Mouse (Mus musculus): ENCODE data around the gene Hpcal1. TPM values are rescaled to one million over a fixed set of nuclear protein-coding genes. Genes with fewer than 3 reads are reported as not detected.

Hpcal1 gene
- polyA plus RNA-seq, 1 experiment from 2014 or later = 16.0 TPM

- no peak overlapping the region for H3K27ac ChIP-seq
- H3K4me1 ChIP-seq (replicated peaks) = no peaks in the 10 kb centered on the region
- H3K36me3 ChIP-seq = no peaks in the 10 kb centered on the region
- no peak for DNase-seq
- H3K4me3 ChIP-seq (replicated peaks) = no peak overlapping the region
- no peak for ATAC-seq (ENCODE audit: low read depth)
- no peaks in the 10 kb centered on the region for H3K9me3 ChIP-seq (replicated peaks)
- H3K9ac ChIP-seq = no peak overlapping the region
- 67% methylated on average over 9 of the region's 9 CpGs for WGBS (ENCODE audit: insufficient replicate concordance)
- H3K4me2 ChIP-seq = no peak overlapping the region
- no peaks in the 10 kb centered on the region for H3K27me3 ChIP-seq
Observed at GRCm38 (mm10) chr12:17663991-17664635, 26.5 kb upstream of the Hpcal1 start.

DNA sequence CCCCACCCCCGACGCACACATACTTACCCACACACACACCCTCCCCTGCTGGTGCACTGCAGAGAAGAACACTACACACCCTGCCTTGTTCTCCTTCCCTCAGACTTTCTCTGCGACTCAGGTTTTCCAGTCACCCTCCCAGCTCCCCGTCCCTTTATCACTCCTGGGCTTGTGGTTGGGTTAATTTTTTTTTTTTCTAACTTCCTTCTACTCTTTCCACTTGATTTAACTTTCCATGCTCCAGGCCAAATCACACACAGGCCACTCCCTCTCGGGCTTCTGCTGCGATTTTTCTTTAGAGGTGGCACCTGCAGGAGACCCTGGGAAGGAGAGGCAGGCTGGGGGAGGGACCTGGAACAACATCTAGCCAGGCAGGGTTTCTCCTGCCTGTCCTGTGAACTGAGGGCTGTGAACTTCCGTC lies 24.7 kb upstream of the Hpcal1 start:
- ATAC-seq (ENCODE audit: low read depth) = no peak
- no peaks in the 10 kb centered on the region for H3K9me3 ChIP-seq (replicated peaks)
- H3K27ac ChIP-seq = no peak overlapping the region
- H3K4me3 ChIP-seq (replicated peaks) = no peak overlapping the region
- H3K27me3 ChIP-seq = no peaks in the 10 kb centered on the region
- no peaks in the 10 kb centered on the region for H3K4me1 ChIP-seq (replicated peaks)
- no peak for DNase-seq
- WGBS (ENCODE audit: insufficient replicate concordance) = 43% methylated on average over 7 of the region's 7 CpGs
- H3K4me2 ChIP-seq = no peak overlapping the region
- H3K36me3 ChIP-seq = no peaks in the 10 kb centered on the region
- H3K9ac ChIP-seq = no peak overlapping the region

GRCm38 (mm10) chr12:17666616-17667015 lies 24.0 kb upstream of the Hpcal1 start:
- Histone ChIP-seq H3K4me3 (replicated peaks) (no peak overlapping the region), H3K4me1 (replicated peaks) (no peaks in the 10 kb centered on the region), H3K9me3 (replicated peaks) (no peaks in the 10 kb centered on the region), H3K9ac (no peak overlapping the region), H3K4me2 (no peak overlapping the region), H3K27ac (no peak overlapping the region), H3K36me3 (no peaks in the 10 kb centered on the region), H3K27me3 (no peaks in the 10 kb centered on the region)
- no peak for ATAC-seq (ENCODE audit: low read depth)
- no peak for DNase-seq
- WGBS (ENCODE audit: insufficient replicate concordance) = 60% methylated on average over 2 of the region's 2 CpGs

DNA sequence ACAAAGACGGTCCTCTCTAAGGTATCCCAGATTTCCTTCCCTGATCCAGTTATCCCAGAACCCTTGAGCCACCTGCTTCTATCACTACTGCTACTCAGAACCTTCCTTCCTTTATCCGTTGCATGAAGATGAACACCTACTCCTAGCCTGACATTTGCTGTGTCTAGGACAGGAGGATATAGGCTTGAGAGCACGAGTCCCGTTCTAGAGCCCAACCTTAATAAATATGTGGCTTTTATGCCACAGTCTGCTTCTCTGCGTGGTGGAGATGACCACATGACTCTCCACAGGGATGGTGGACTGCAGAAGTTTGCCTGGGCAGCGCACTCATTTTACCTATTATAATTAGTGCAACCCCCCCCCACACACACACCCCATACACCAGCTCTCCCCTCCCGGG lies 16.9 kb upstream of the Hpcal1 start:
- no peaks in the 10 kb centered on the region for H3K9me3 ChIP-seq (replicated peaks)
- H3K27me3 ChIP-seq = no peaks in the 10 kb centered on the region
- DNase-seq = no peak

DNA sequence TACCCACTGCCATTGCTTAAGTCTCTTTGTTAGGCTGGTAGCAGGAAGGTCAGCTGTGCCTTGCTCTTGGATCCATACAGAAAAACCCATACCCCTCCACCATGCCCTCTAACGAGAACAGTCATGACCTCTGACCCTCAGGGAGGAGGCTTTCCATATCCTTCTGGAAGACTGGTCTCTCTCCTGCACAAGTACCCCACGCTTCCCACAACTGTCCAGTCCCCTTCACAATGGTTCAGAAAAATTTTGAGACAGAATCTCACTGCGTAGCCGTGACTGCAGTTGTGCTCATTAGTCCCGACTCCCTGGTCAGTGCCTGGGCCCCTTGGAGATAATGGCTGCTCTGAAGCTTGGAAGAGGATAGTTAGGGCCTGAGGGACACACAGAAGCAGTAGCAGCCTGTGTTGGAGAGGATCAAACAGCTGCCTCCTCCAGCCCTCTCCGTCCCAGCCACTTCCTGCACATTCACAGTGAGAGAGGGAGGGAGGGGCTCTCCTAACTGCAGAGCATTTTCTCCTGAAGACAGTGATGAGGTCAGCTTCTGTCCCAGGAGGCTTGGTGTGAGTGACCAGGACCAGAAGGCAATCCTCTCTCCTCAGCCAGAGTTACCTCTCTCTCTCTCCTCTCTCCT lies 16.4 kb upstream of the Hpcal1 start:
- ATAC-seq (ENCODE audit: low read depth) (0 out of 2 replicates have a peak, but pooled peaks have one; percentile 18), DNase-seq (no peak)
- Histone ChIP-seq H3K27ac (no peak overlapping the region), H3K4me1 (replicated peaks) (no peaks in the 10 kb centered on the region), H3K4me3 (replicated peaks) (no peak overlapping the region), H3K27me3 (no peaks in the 10 kb centered on the region), H3K9ac (no peak overlapping the region), H3K36me3 (no peaks in the 10 kb centered on the region), H3K4me2 (no peak overlapping the region), H3K9me3 (replicated peaks) (no peaks in the 10 kb centered on the region)
- WGBS (ENCODE audit: insufficient replicate concordance) = 49% methylated on average over 6 of the region's 6 CpGs

More for the DNA sequence above, 16.9 kb upstream of the Hpcal1 start:
- ATAC-seq (ENCODE audit: low read depth) = no peak
- Histone ChIP-seq H3K36me3 (no peaks in the 10 kb centered on the region), H3K4me2 (no peak overlapping the region), H3K4me1 (replicated peaks) (no peaks in the 10 kb centered on the region), H3K4me3 (replicated peaks) (no peak overlapping the region), H3K9ac (no peak overlapping the region), H3K27ac (no peak overlapping the region)
- 45% methylated on average over 7 of the region's 7 CpGs for WGBS (ENCODE audit: insufficient replicate concordance)

GRCm38 (mm10) chr12:17677743-17678142 lies 12.9 kb upstream of the Hpcal1 start:
- DNase-seq (no peak), ATAC-seq (ENCODE audit: low read depth) (no peak)
- Histone ChIP-seq H3K4me3 (replicated peaks) (no peak overlapping the region), H3K4me2 (no peak overlapping the region), H3K9me3 (replicated peaks) (no peaks in the 10 kb centered on the region), H3K27me3 (no peaks in the 10 kb centered on the region), H3K9ac (no peak overlapping the region), H3K4me1 (replicated peaks) (no peaks in the 10 kb centered on the region), H3K36me3 (no peaks in the 10 kb centered on the region), H3K27ac (no peak overlapping the region)
- 64% methylated on average over 2 of the region's 2 CpGs for WGBS (ENCODE audit: insufficient replicate concordance)

DNA sequence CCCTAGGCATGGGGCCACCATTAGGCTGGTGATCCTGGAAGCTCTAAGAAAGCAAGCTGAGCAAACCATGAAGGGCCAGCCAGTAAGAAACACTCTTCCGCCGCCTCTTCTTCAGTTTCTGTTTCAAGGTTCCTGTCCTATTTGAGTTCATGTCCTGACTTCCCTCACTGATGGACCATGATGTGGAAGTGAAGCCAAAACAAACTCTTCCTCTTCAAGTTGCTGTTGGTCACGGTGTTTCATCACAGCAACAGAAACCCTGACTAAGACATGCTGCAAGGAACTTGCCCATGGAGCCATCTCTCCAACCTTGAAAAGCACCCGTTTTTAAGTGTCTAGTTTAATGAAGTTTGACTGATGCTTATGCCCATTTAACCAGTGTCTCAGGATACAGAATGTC lies 11.1 kb upstream of the Hpcal1 start:
- Histone ChIP-seq H3K36me3 (no peaks in the 10 kb centered on the region), H3K4me3 (replicated peaks) (no peak overlapping the region), H3K27ac (no peak overlapping the region), H3K4me1 (replicated peaks) (no peaks in the 10 kb centered on the region), H3K27me3 (no peaks in the 10 kb centered on the region), H3K4me2 (no peak overlapping the region), H3K9ac (no peak overlapping the region), H3K9me3 (replicated peaks) (no peaks in the 10 kb centered on the region)
- WGBS (ENCODE audit: insufficient replicate concordance) = 61% methylated on average over 4 of the region's 4 CpGs
- DNase-seq (no peak), ATAC-seq (ENCODE audit: low read depth) (no peak)

GRCm38 (mm10) chr12:17682161-17682560 lies 8.5 kb upstream of the Hpcal1 start:
- ATAC-seq (ENCODE audit: low read depth) = no peak
- Histone ChIP-seq H3K9ac (no peak overlapping the region), H3K4me1 (replicated peaks) (no peaks in the 10 kb centered on the region), H3K36me3 (no peaks in the 10 kb centered on the region), H3K4me3 (replicated peaks) (no peak overlapping the region), H3K9me3 (replicated peaks) (no peaks in the 10 kb centered on the region), H3K27ac (no peak overlapping the region), H3K27me3 (no peaks in the 10 kb centered on the region), H3K4me2 (no peak overlapping the region)
- DNase-seq = no peak
- 55% methylated on average over 2 of the region's 2 CpGs for WGBS (ENCODE audit: insufficient replicate concordance)

DNA sequence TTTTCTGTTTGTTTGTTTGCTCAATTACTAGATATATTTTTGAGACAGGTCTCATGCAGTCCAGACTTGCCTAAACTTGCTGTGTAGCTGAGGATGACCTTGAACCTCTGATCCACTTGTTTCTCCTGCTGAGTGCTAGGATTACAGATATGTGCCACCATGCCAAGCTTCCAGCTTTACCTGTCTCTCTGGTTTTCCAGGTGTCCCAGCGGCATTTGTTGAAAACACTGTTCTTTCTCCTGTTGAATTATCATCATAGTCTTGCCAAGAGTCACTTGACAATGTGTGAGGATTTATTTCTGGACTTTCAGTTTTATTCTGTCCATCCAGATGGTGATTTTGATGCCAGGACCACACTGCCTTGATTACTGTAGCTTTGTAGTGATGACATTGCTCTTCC lies 6.3 kb upstream of the Hpcal1 start:
- no peak overlapping the region for H3K27ac ChIP-seq
- no peak overlapping the region for H3K4me3 ChIP-seq (replicated peaks)
- no peaks in the 10 kb centered on the region for H3K9me3 ChIP-seq (replicated peaks)
- no peak for DNase-seq
- no peak overlapping the region for H3K4me2 ChIP-seq
- H3K4me1 ChIP-seq (replicated peaks) = no peaks in the 10 kb centered on the region
- 59% methylated on average over 1 of the region's 1 CpGs for WGBS (ENCODE audit: insufficient replicate concordance)
- no peaks in the 10 kb centered on the region for H3K27me3 ChIP-seq
- H3K36me3 ChIP-seq = no peaks in the 10 kb centered on the region
- no peak for ATAC-seq (ENCODE audit: low read depth)
- no peak overlapping the region for H3K9ac ChIP-seq

DNA sequence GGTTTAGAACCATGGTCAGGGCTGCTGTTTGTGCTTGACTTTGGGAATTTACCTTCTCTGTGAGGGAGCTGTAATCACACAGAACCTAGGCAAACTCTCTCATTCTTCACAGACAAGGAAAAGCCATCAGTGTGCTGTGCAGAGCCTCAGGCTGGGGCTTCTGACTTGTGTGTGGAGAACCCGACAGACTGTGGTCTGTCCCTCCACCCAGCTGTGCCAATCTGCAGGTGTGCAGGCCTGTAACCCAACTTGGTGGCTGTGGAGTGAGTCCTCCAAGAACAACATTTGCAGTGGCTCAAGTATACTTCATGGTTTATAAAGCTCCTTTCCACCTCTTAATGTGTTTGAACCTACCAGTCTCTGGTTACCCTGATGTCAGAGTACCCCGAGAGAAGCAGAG lies 4.5 kb upstream of the Hpcal1 start:
- DNase-seq (no peak), ATAC-seq (ENCODE audit: low read depth) (no peak)
- Histone ChIP-seq H3K9ac (no peak overlapping the region), H3K27ac (no peak overlapping the region), H3K4me2 (no peak overlapping the region), H3K9me3 (replicated peaks) (no peaks in the 10 kb centered on the region), H3K4me3 (replicated peaks) (no peak overlapping the region), H3K36me3 (no peaks in the 10 kb centered on the region), H3K4me1 (replicated peaks) (peaks cover 17% of the 10 kb centered on the region), H3K27me3 (peaks cover 5% of the 10 kb centered on the region)
- WGBS (ENCODE audit: insufficient replicate concordance) = 58% methylated on average over 2 of the region's 2 CpGs

GRCm38 (mm10) chr12:17688913-17689312 lies 1.7 kb upstream of the Hpcal1 start:
- peaks cover 44% of the 10 kb centered on the region for H3K4me1 ChIP-seq (replicated peaks)
- H3K9ac ChIP-seq = no peak overlapping the region
- H3K27ac ChIP-seq = no peak overlapping the region
- H3K4me2 ChIP-seq = no peak overlapping the region
- 92% methylated on average over 3 of the region's 3 CpGs for WGBS (ENCODE audit: insufficient replicate concordance)
- H3K9me3 ChIP-seq (replicated peaks) = no peaks in the 10 kb centered on the region
- H3K36me3 ChIP-seq = no peaks in the 10 kb centered on the region
- no peak for DNase-seq
- H3K27me3 ChIP-seq = peaks cover 25% of the 10 kb centered on the region
- no peak overlapping the region for H3K4me3 ChIP-seq (replicated peaks)
- no peak for ATAC-seq (ENCODE audit: low read depth)

DNA sequence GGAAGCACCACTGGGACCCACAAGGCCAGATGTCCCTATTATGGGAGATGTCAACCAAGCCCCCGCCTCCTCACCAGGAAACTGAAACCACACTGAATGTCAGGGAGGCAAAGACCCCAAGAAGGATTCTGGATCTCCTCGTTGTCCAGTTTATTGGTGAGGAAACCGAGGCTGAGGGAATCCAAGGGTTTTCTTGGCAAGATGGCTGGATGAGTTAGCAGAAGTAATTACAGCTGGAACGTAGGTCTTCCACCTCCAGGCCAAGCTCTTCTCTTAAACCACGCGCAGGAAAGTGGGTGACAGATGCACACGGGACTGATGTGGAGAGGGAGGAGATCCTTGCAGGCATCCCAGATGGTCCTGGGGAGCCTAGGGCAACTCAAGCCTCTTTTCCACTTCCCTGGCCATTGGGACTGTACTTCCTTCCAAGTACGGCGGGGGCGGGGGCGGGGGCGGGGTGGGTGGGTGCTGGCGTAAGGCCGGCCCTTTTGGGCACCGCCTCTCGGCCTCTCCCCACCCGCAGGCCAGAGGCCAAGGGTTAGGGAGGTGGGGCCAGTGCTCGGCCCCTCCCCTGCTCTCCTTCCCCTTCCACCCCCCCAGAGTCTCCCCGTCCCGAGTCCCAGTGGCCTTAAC lies 609 bp upstream of the Hpcal1 start:
- H3K27ac ChIP-seq = no peak overlapping the region
- H3K9me3 ChIP-seq (replicated peaks) = no peaks in the 10 kb centered on the region
- peak; percentile 88 for ATAC-seq (ENCODE audit: low read depth)
- H3K9ac ChIP-seq = peak overlapping the region; percentile 17
- DNase-seq = no peak
- H3K27me3 ChIP-seq = peaks cover 25% of the 10 kb centered on the region
- no peaks in the 10 kb centered on the region for H3K36me3 ChIP-seq
- H3K4me3 ChIP-seq (replicated peaks) = peak overlapping the region; percentile 73
- H3K4me2 ChIP-seq = peak overlapping the region; percentile 95
- H3K4me1 ChIP-seq (replicated peaks) = peaks cover 55% of the 10 kb centered on the region
- 8% methylated on average over 20 of the region's 20 CpGs for WGBS (ENCODE audit: insufficient replicate concordance)
